Mouse (Mus musculus) testis, adult 2 months (tissue): ENCODE results near the gene Urm1.

Experiments
- CTCF ChIP-seq: fragments of 200-500 bp; IDR thresholded peaks from 2 replicates; pipeline ENCODE4 v1.5.1; 2012; ENCODE audit warnings: low read depth, mild to moderate bottlenecking, inconsistent platforms, low read length, moderate library complexity; ENCODE audit not compliant: control insufficient read depth, insufficient read depth, insufficient replicate concordance
- POLR2A ChIP-seq: fragments of 200-500 bp; IDR thresholded peaks from 2 replicates; pipeline ENCODE4 v1.6.1; 2012; ENCODE audit warnings: low read depth, mild to moderate bottlenecking, inconsistent platforms, low read length, moderate library complexity; ENCODE audit not compliant: control insufficient read depth

GRCm38 (mm10) chr2:29815678-29816371, 4.0 kb upstream of the Urm1 start:
- no peak for TF ChIP-seq CTCF
- TF ChIP-seq POLR2A: no peak
